Mouse (Mus musculus) CH12.LX (cell line): ENCODE measurements around the gene Fam102b. TPM values are rescaled to one million over a fixed set of nuclear protein-coding genes. Genes with fewer than 3 reads are reported as not detected.

ENCODE experiments used
- DNase-seq: peaks from one replicate; pipeline ENCODE4 v3.0.0-alpha.2; 2013; ENCODE audit errors: extremely low read depth
- H3K27ac ChIP-seq: 2 replicates; pipeline ENCODE4 v1.5.1; 2012; ENCODE audit warnings: low read depth, mild to moderate bottlenecking, control low read depth, moderate library complexity; ENCODE audit not compliant: insufficient read depth
- H3K27me3 ChIP-seq: replicated peaks from 2 replicates; pipeline ENCODE3; 2012; ENCODE audit warnings: inconsistent platforms
- H3K36me3 ChIP-seq, 2 experiments: replicated peaks in 1 of 2; 2 replicates each; pipeline versions ENCODE3 to v1.6.1; 2012; ENCODE audit warnings: inconsistent platforms in 1 of 2, low read length in 1 of 2, mild to moderate bottlenecking in 1 of 2, mixed read lengths in 1 of 2, moderate library complexity in 1 of 2; ENCODE audit not compliant: control insufficient read depth in 1 of 2, insufficient read depth in 1 of 2
- H3K4me1 ChIP-seq, 2 experiments: 2 replicates each; pipeline ENCODE4 v1.6.1; 2012; ENCODE audit warnings: inconsistent platforms in 1 of 2, moderate library complexity in 1 of 2; ENCODE audit not compliant: insufficient read depth in 2 of 2, control insufficient read depth in 1 of 2
- H3K4me2 ChIP-seq: 2 replicates; pipeline ENCODE4 v1.6.1; 2012; ENCODE audit warnings: low read depth, mild to moderate bottlenecking, control low read depth; ENCODE audit not compliant: poor library complexity, insufficient read depth, severe bottlenecking
- H3K4me3 ChIP-seq, 3 experiments: fragments of 150-350 bp in 1 of 3; sonication (generic) in 1 of 3; replicated peaks in 1 of 3; 2 replicates each; pipeline versions ENCODE3 to v1.5.1; 2011 to 2012; ENCODE audit warnings: low read depth in 2 of 3, low read length in 2 of 3, mild to moderate bottlenecking in 2 of 3, moderate library complexity in 2 of 3, control low read depth in 1 of 3, improper control_type of control experiment in 1 of 3, inconsistent platforms in 1 of 3, mixed read lengths in 1 of 3; ENCODE audit not compliant: poor library complexity in 1 of 3
- H3K79me2 ChIP-seq: replicated peaks from 2 replicates; pipeline ENCODE4 v1.6.1; 2012; ENCODE audit warnings: mild to moderate bottlenecking, moderate library complexity; ENCODE audit not compliant: control insufficient read depth, poor library complexity, insufficient read depth, severe bottlenecking; ENCODE audit errors: extremely low read depth
- H3K9ac ChIP-seq: 2 replicates; pipeline ENCODE4 v1.6.1; 2012; ENCODE audit warnings: low read depth, mild to moderate bottlenecking, control low read depth, moderate library complexity; ENCODE audit not compliant: insufficient read depth
- H3K9me3 ChIP-seq: replicated peaks from 2 replicates; pipeline ENCODE3; 2012; ENCODE audit warnings: low read length, inconsistent platforms, mixed read lengths
- ELF1 ChIP-seq: IDR thresholded peaks from 2 replicates; pipeline ENCODE4 v1.6.1; 2014; ENCODE audit warnings: low read depth, mild to moderate bottlenecking, inconsistent platforms, low read length, improper control_type of control experiment
- HCFC1 ChIP-seq: IDR thresholded peaks from 2 replicates; pipeline ENCODE4 v1.6.1; 2012; ENCODE audit warnings: low read depth, mild to moderate bottlenecking, inconsistent platforms, low read length, improper control_type of control experiment
- KAT2A ChIP-seq: IDR thresholded peaks from 2 replicates; pipeline ENCODE4 v1.6.1; 2012; ENCODE audit warnings: low read length, improper control_type of control experiment, inconsistent platforms; ENCODE audit not compliant: insufficient replicate concordance
- MAFK ChIP-seq: IDR thresholded peaks from 2 replicates; pipeline ENCODE4 v1.6.1; 2011; ENCODE audit warnings: low read length, improper control_type of control experiment; ENCODE audit not compliant: insufficient replicate concordance
- MAZ ChIP-seq: IDR thresholded peaks from 2 replicates; pipeline ENCODE4 v1.6.1; 2012; ENCODE audit warnings: low read depth, mild to moderate bottlenecking, inconsistent platforms, low read length, improper control_type of control experiment, moderate library complexity
- POLR2AphosphoS2 ChIP-seq: IDR thresholded peaks from 2 replicates; pipeline ENCODE4 v1.6.1; 2011; ENCODE audit warnings: low read depth, low read length, improper control_type of control experiment
- TCF12 ChIP-seq: IDR thresholded peaks from 2 replicates; pipeline ENCODE4 v1.6.1; 2014; ENCODE audit warnings: low read depth, mild to moderate bottlenecking, inconsistent platforms, low read length, improper control_type of control experiment
- USF2 ChIP-seq: conservative IDR thresholded peaks from 2 replicates; pipeline ENCODE4 v1.6.1; 2011; ENCODE audit warnings: low read depth, low read length, improper control_type of control experiment
- ZC3H11A ChIP-seq: IDR thresholded peaks from 2 replicates; pipeline ENCODE4 v1.6.1; 2012; ENCODE audit warnings: low read depth, mild to moderate bottlenecking, inconsistent platforms, low read length, improper control_type of control experiment
- ZMIZ1 ChIP-seq: IDR thresholded peaks from 2 replicates; pipeline ENCODE4 v1.6.1; 2012; ENCODE audit warnings: low read depth, mild to moderate bottlenecking, inconsistent platforms, low read length, improper control_type of control experiment
- ZNF384 ChIP-seq: IDR thresholded peaks from 2 replicates; pipeline ENCODE4 v1.6.1; 2012; ENCODE audit warnings: low read depth, low read length, improper control_type of control experiment, inconsistent platforms
- dilution Hi-C: fragments of 300-500 bp; cut with MboI; formaldehyde crosslinking; loops from 2 replicates; pipeline ENCODE4 v1.14.3; 2020; ENCODE audit warnings: low sequenced_read_pairs; ENCODE audit not compliant: extremely low pct_unique_long_range_greater_than_20kb, extremely low pct_ligation_motif_present
- in situ Hi-C: fragments of 300-500 bp; cut with MboI; formaldehyde crosslinking; loops from 3 replicates; pipeline ENCODE4 v1.14.3; 2019; ENCODE audit warnings: low sequenced_read_pairs, low pct_ligation_motif_present, low pct_unique_long_range_greater_than_20kb, mixed read lengths
- polyA plus RNA-seq: library from polyadenylated mRNA; unstranded; fragments of >175 nt; gene quantifications from 2 replicates; pipeline ENCODE4 v1.2.1, GENCODE M21; 2012; ENCODE audit warnings: low read depth; ENCODE audit not compliant: insufficient read length
- total RNA-seq, 2 experiments: library from RNA; depleted of rRNA; stranded (reverse); fragments of 300-350 nt in 1 of 2; fragments of >200 nt in 1 of 2; gene quantifications; 2 replicates each; pipeline ENCODE4 v1.2.3; 2012 to 2014

The Fam102b gene
- total and polyA plus RNA-seq, 3 experiments, result 2.8 to 6.2 (median 4.3) TPM

DNA sequence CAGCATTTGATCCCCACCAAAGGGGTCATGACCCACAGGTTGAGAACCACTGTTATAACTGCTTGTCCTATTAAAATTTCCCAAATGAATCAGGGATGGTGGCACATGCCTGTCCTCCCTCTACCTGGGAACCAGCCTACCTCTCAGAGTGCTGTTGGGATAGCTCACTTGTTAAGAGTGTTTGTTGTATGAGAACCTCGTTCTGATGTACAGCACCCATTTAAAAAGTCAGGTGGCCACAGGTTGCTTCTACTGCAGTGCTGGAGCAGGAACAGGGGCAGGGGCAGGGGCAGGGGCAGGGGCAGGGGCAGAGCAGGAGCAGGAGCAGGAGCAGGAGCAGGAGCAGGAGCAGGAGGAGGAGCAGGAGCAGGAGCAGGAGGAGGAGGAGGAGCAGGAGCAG lies 28.2 kb downstream of the Fam102b start:
- Histone ChIP-seq H3K9ac (no peak overlapping the region), H3K79me2 (no peaks in the 10 kb centered on the region), H3K27ac (no peak overlapping the region), H3K4me1 (no peaks in the 10 kb centered on the region), H3K36me3 (peaks cover 0 to 10% of the 10 kb centered on the region in 2 experiments), H3K27me3 (no peaks in the 10 kb centered on the region), H3K4me3 (no peak overlapping the region), H3K9me3 (no peaks in the 10 kb centered on the region)
- dilution Hi-C loops, result no loop called here
- in situ Hi-C loops, result no loop called here
- TF ChIP-seq USF2, result no peak
- no peak for TF ChIP-seq ELF1
- no peak for TF ChIP-seq ZC3H11A
- TF ChIP-seq HCFC1, result no peak
- TF ChIP-seq MAZ, result no peak
- no peak for TF ChIP-seq ZNF384
- no peak for TF ChIP-seq POLR2AphosphoS2
- TF ChIP-seq, all 38 proteins: peak for 0
- no peak overlapping the region for H3K4me2 ChIP-seq
- DNase-seq, result no peak

DNA sequence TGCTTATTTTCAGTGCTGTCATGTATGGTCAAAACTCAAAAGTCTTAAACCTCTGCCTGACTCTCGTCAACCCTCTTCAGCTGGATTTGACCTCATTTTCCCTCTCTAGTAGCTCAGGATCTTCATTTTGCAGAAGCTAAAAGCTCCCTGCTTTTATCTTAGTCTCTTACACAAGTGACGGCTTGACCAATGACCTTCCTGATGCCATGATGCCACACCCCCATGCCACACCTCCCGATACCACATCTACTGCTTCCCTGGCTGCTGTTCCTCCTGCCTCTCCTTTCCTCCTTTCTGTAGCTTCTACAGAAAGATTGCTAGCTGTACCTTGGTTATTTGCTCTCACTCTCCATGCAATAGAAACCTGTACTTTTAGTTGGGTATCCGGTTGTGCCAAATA lies 29.6 kb downstream of the Fam102b start:
- dilution Hi-C loops (no loop called here), in situ Hi-C loops (no loop called here)
- Histone ChIP-seq H3K4me2 (peak overlapping the region; percentile 50), H3K36me3 (peaks cover 0 to 14% of the 10 kb centered on the region in 2 experiments), H3K27me3 (no peaks in the 10 kb centered on the region), H3K4me3 (no peak overlapping the region), H3K27ac (no peak overlapping the region), H3K9me3 (no peaks in the 10 kb centered on the region), H3K79me2 (no peaks in the 10 kb centered on the region), H3K9ac (no peak overlapping the region), H3K4me1 (no peaks in the 10 kb centered on the region)
- TF ChIP-seq TCF12, result no peak
- no peak for TF ChIP-seq KAT2A
- no peak for TF ChIP-seq USF2
- no peak for TF ChIP-seq ZMIZ1
- no peak for DNase-seq

DNA sequence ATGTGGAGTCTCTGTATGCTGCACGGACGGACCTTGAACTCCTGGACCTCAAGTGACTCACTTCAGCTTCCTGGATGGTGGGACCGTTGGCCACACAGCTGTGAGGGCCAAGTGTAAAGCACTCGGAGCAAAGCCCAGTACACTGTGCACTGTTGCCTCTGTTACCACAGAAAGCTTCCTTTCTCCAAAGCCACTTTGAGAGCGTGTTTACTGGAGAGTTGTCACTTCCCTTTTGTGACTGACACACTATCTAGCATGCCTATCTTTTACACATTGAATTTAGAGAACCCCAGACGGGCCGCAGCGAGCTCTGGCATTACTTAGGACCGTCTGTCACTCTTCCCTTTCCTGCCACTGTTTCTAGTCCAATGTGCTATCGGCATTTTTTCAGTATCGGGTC lies 30.1 kb downstream of the Fam102b start:
- no peaks in the 10 kb centered on the region for H3K9me3 ChIP-seq
- no peak overlapping the region for H3K9ac ChIP-seq
- H3K27ac ChIP-seq, result no peak overlapping the region
- no peak for TF ChIP-seq MAZ
- TF ChIP-seq MAFK, result no peak
- no peaks in the 10 kb centered on the region for H3K79me2 ChIP-seq
- in situ Hi-C loops, result no loop called here
- dilution Hi-C loops, result no loop called here
- H3K36me3 ChIP-seq, result peaks cover 0 to 12% of the 10 kb centered on the region in 2 experiments
- peak overlapping the region; percentile 50 for H3K4me2 ChIP-seq
- H3K4me3 ChIP-seq, result no peak overlapping the region
- no peak for DNase-seq
- no peaks in the 10 kb centered on the region for H3K27me3 ChIP-seq
- H3K4me1 ChIP-seq, result no peaks in the 10 kb centered on the region
